Mouse (Mus musculus) liver, embryonic 14.5 days (tissue): Measurements from ENCODE around the gene Hoxa3. TPM values are rescaled to one million over a fixed set of nuclear protein-coding genes. Genes with fewer than 3 reads are reported as not detected.

Experiments
- ATAC-seq: fragments of 200-750 bp; cut with Nextera tagmentation; 2 replicates; pipeline ENCODE4 v1.8.0; 2017; ENCODE audit warnings: moderate number of reproducible peaks, mild to moderate bottlenecking, moderate library complexity; ENCODE audit not compliant: insufficient read depth
- DNase-seq, 3 experiments: peaks; one replicate each; pipeline ENCODE4 v3.0.0-alpha.2; 2012 to 2013; ENCODE audit warnings: low read depth in 3 of 3, low spot score in 3 of 3
- H3K27ac ChIP-seq: fragments of 300-500 bp; sonication (generic); 2 replicates; pipeline ENCODE4 v1.5.1; 2014; ENCODE audit warnings: moderate library complexity, mild to moderate bottlenecking, control low read depth, inconsistent platforms
- H3K27me3 ChIP-seq: fragments of 300-500 bp; sonication (generic); 2 replicates; pipeline ENCODE4 v1.6.1; 2014; ENCODE audit warnings: mild to moderate bottlenecking, low read length, moderate library complexity; ENCODE audit not compliant: control insufficient read depth, insufficient read depth
- H3K36me3 ChIP-seq: fragments of 300-500 bp; sonication (generic); replicated peaks from 2 replicates; pipeline ENCODE4 v1.6.1; 2014; ENCODE audit warnings: low read depth; ENCODE audit not compliant: control insufficient read depth, insufficient read depth
- H3K4me1 ChIP-seq, 2 experiments: fragments of 200-500 bp in 1 of 2; fragments of 300-500 bp in 1 of 2; sonication (generic) in 1 of 2; replicated peaks; 2 replicates each; pipeline ENCODE4 v1.6.1; 2012 to 2014; ENCODE audit warnings: antibody characterized with exemption in 1 of 2, inconsistent platforms in 1 of 2, low read length in 1 of 2; ENCODE audit not compliant: control insufficient read depth in 2 of 2, insufficient read depth in 2 of 2
- H3K4me2 ChIP-seq: fragments of 300-500 bp; sonication (generic); 2 replicates; pipeline ENCODE4 v1.6.1; 2014; ENCODE audit warnings: low read depth, mild to moderate bottlenecking, control low read depth, moderate library complexity
- H3K4me3 ChIP-seq, 2 experiments: fragments of 200-500 bp in 1 of 2; fragments of 300-500 bp in 1 of 2; sonication (generic) in 1 of 2; 2 replicates each; pipeline ENCODE4 v1.5.1; 2012 to 2014; ENCODE audit warnings: low read depth in 2 of 2, low read length in 2 of 2, mild to moderate bottlenecking in 2 of 2, control low read depth in 1 of 2, inconsistent platforms in 1 of 2, moderate library complexity in 1 of 2; ENCODE audit not compliant: insufficient read depth in 1 of 2
- H3K9ac ChIP-seq: fragments of 300-500 bp; sonication (generic); replicated peaks from 2 replicates; pipeline ENCODE4 v1.6.1; 2014; ENCODE audit warnings: mild to moderate bottlenecking, control low read depth, moderate library complexity
- H3K9me3 ChIP-seq: fragments of 300-500 bp; sonication (generic); 2 replicates; pipeline ENCODE4 v1.6.1; 2016; ENCODE audit warnings: low read length, mixed read lengths; ENCODE audit not compliant: control insufficient read depth
- CTCF ChIP-seq: IDR thresholded peaks from 2 replicates; pipeline ENCODE4 v1.5.1; 2016; ENCODE audit warnings: antibody characterized with exemption, low read depth, control low read depth
- EP300 ChIP-seq: IDR thresholded peaks from 2 replicates; pipeline ENCODE4 v1.6.1; 2016; ENCODE audit warnings: antibody characterized with exemption, low read depth
- WGBS: fragments of 180-500 bp; shearing (Covaris S2); extraction: QIAGEN DNeasy Blood & Tissue Kit; methylation state at CpG from one replicate; pipeline ENCODE4 v1.1.7; 2014; ENCODE audit not compliant: insufficient replicate concordance; 5-methylcytosine and 5-hydroxymethylcytosine counted together
- polyA plus RNA-seq, 2 experiments: library from polyadenylated mRNA; depleted of rRNA in 1 of 2; stranded (reverse) in 1 of 2; unstranded in 1 of 2; fragments of >200 nt; fragmentation: Nextera tagmentation in 1 of 2; extraction: Ambion mirVana in 1 of 2; gene quantifications; 2 replicates each; pipeline versions ENCODE4 v1.2.1 to v1.2.3; 2012 to 2014

Hoxa3 gene
- polyA plus RNA-seq, 2 experiments = 0.13 to 0.37 TPM

DNA sequence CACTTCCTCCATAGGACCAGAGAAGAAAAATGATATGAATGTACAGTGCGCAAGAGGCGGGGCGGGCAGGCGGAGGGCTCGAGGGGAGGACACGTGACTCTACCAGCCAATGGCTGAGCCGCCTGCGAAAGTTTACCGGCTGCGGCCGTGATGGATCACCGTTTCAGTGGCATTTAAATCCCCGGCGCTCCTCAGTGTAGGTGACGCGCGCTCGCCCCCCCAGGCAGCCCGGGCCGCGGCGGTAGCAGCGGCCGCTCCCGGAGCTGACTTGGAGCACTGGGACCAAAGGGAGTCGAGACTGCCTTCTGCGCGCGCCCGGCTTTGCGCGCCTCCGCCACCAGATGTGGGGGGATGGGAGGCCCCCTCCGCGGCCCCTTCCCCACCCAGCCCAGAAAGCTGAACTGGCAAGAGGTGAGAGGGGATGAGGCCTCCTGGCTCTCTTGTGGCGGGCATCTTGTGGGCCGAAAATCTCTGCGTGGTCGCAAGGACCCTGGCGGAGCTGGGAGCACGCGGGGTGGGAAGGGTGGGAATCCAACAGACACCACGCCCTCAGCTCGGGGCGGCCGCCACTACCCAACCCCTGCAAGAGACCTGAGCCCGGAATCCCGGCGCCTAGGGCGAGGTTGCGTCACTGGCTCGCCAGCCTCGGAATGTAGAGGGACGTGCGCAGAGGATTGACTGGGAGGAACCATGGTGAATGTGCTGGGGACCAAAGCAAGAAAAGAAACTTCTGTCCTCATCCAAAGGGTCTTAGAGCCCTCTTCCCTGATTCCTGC is 54.7 kb downstream of the Hoxa3 start, which contains the start of gene Hoxa1:
Gene Hoxa1, minus strand, starts transcription at position 42 of the 776 bp plus-strand sequence.
- Histone ChIP-seq H3K4me2 (peak within 1 kb of the TSS; percentile 67), H3K4me1 (no peaks in the 10 kb centered on the region; a peak in 1 of 4 replicates), H3K9me3 (no peaks in the 10 kb centered on the region), H3K27me3 (peaks cover 98% of the 10 kb centered on the region), H3K9ac (no peak within 1 kb of the TSS), H3K4me3 (peak within 1 kb of the TSS; percentile 53 to 57), H3K27ac (no peak within 1 kb of the TSS), H3K36me3 (no peaks in the 10 kb centered on the region)
- DNase-seq = peak in 1 of 3 experiments; percentile 19
- WGBS = 1% methylated on average over 55 of the region's 55 CpGs
- TF ChIP-seq EP300 = no peak
- TF ChIP-seq CTCF = no peak
- ATAC-seq = peak; percentile 47; the same call in 1 of the 2 replicates

GRCm38 (mm10) chr6:52157466-52158275 is 55.5 kb downstream of the Hoxa3 start:
- no peak for TF ChIP-seq EP300
- no peak for TF ChIP-seq CTCF
- DNase-seq (no peak), ATAC-seq (no peak)
- Histone ChIP-seq H3K27ac (no peak overlapping the region), H3K27me3 (peaks cover 98% of the 10 kb centered on the region), H3K9me3 (no peaks in the 10 kb centered on the region), H3K4me2 (peak overlapping the region; percentile 67), H3K4me3 (peak overlapping the region; percentile 41 to 57), H3K4me1 (no peaks in the 10 kb centered on the region; a peak in 1 of 4 replicates), H3K9ac (no peak overlapping the region), H3K36me3 (no peaks in the 10 kb centered on the region)
- WGBS = 1% methylated on average over 31 of the region's 32 CpGs

DNA sequence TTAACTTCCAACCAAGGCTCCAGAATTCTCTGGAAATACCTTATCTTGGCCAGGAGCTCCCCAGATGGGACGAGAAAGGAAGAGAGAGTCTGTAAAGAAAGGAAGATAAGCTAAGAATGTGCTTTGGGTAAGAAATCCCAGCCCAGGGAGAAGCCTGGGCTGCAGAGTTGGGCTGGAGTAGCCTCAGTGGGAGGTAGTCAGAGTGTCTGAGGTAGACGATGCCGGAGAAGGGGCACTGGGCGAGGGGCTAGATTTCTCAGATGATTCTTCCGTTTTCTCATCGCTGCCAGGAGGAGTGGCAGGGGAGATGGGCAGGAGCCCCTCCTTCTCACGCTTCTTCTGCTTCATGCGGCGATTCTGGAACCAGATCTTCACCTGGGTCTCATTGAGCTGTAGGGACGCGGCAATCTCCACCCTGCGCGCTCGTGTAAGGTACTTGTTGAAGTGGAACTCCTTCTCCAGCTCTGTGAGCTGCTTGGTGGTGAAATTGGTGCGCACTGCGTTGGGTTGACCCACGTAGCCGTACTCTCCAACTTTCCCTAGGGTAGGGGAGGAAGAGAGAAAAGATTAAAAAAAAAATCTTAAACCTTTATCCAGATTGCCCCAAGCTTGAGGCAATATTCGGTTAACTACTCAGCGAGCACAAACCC is 56.5 kb downstream of the Hoxa3 start:
- no peaks in the 10 kb centered on the region for H3K9me3 ChIP-seq
- no peak overlapping the region for H3K4me3 ChIP-seq
- peak overlapping the region; percentile 4; the same call in 1 of the 2 replicates for H3K4me2 ChIP-seq
- ATAC-seq (no peak), DNase-seq (no peak)
- no peaks in the 10 kb centered on the region; a peak in 1 of 4 replicates for H3K4me1 ChIP-seq
- H3K36me3 ChIP-seq = no peaks in the 10 kb centered on the region
- H3K27ac ChIP-seq = no peak overlapping the region
- H3K9ac ChIP-seq = no peak overlapping the region
- WGBS = 2% methylated on average over 20 of the region's 20 CpGs
- peaks cover 96% of the 10 kb centered on the region for H3K27me3 ChIP-seq
- TF ChIP-seq CTCF = no peak
- no peak for TF ChIP-seq EP300

DNA sequence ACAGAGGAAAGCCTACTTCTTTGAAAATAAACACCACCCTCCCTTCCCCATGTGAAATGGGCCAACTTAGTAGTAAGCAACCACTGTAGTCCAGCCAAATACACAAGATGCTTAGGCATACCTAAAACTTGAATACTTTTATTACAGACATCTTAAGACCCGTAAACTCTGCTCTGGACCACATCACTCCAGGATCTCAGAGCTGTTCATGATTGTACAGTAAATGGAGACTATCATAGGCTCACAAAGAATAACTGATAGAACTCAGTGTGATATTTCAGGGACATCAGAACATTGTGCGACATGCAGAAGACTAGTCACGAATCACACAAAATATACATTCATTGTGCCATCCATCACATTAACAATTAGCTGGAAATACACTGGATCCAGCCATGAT is 57.7 kb downstream of the Hoxa3 start:
- Histone ChIP-seq H3K4me2 (no peak overlapping the region), H3K4me3 (no peak overlapping the region), H3K9ac (no peak overlapping the region), H3K4me1 (no peaks in the 10 kb centered on the region; a peak in 1 of 4 replicates), H3K36me3 (no peaks in the 10 kb centered on the region), H3K9me3 (no peaks in the 10 kb centered on the region), H3K27ac (no peak overlapping the region), H3K27me3 (peaks cover 92% of the 10 kb centered on the region)
- TF ChIP-seq EP300 (no peak), CTCF (no peak)
- ATAC-seq (no peak), DNase-seq (no peak)
- WGBS = 49% methylated on average over 3 of the region's 3 CpGs

- H3K4me3 ChIP-seq = no peak overlapping the region
- H3K27me3 ChIP-seq = peaks cover 86% of the 10 kb centered on the region
- no peaks in the 10 kb centered on the region for H3K36me3 ChIP-seq
- no peak for TF ChIP-seq EP300
- TF ChIP-seq CTCF = no peak
- no peak for DNase-seq
- H3K27ac ChIP-seq = no peak overlapping the region
- H3K9ac ChIP-seq = no peak overlapping the region
- no peak overlapping the region for H3K4me2 ChIP-seq
- ATAC-seq = no peak
- WGBS = 38% methylated on average over 5 of the region's 5 CpGs
- H3K4me1 ChIP-seq = no peaks in the 10 kb centered on the region
- no peaks in the 10 kb centered on the region for H3K9me3 ChIP-seq
Measured at GRCm38 (mm10) chr6:52154044-52154443, 59.1 kb downstream of the Hoxa3 start.
